Mouse (Mus musculus) fibroblast of lung, adult 2 months (primary cell): ENCODE measurements around the gene Gatad2b.
A peak's percentile ranks its signal among the peaks of the same experiment; 100 is the strongest.

Experiments
- DNase-seq: peaks from one replicate; pipeline ENCODE4 v3.0.0-alpha.2; 2011; ENCODE audit warnings: low read depth

Gene Gatad2b

GRCm38 (mm10) chr3:90381727-90382126 is 88.7 kb downstream of the Gatad2b start:
- DNase-seq, result no peak

GRCm38 (mm10) chr3:90383690-90384089 is 90.7 kb downstream of the Gatad2b start:
- no peak for DNase-seq

- no peak for DNase-seq
Observed at GRCm38 (mm10) chr3:90384851-90385375, 91.9 kb downstream of the Gatad2b start.

GRCm38 (mm10) chr3:90386817-90387216 is 93.8 kb downstream of the Gatad2b start:
- no peak for DNase-seq

- DNase-seq, result no peak
Observed at GRCm38 (mm10) chr3:90387483-90387882, 94.5 kb downstream of the Gatad2b start.

GRCm38 (mm10) chr3:90388192-90388591 is 95.2 kb downstream of the Gatad2b start:
- no peak for DNase-seq

GRCm38 (mm10) chr3:90388726-90389510 is 95.9 kb downstream of the Gatad2b start:
- DNase-seq, result no peak

- DNase-seq, result peak; percentile 60
Observed at GRCm38 (mm10) chr3:90389511-90390490, 96.8 kb downstream of the Gatad2b start, which contains the start of gene Slc27a3. TSS of gene Slc27a3 (minus strand) at chr3:90389938.

- no peak for DNase-seq
Observed at GRCm38 (mm10) chr3:90391004-90391403, 98.0 kb downstream of the Gatad2b start.

GRCm38 (mm10) chr3:90391941-90392340 is 99.0 kb downstream of the Gatad2b start:
- DNase-seq, result no peak

- DNase-seq, result no peak
Observed at GRCm38 (mm10) chr3:90392661-90393060, 99.7 kb downstream of the Gatad2b start.

GRCm38 (mm10) chr3:90395629-90396028 is 102.7 kb downstream of the Gatad2b start:
- no peak for DNase-seq

GRCm38 (mm10) chr3:90400993-90401392 is 108.0 kb downstream of the Gatad2b start:
- DNase-seq, result no peak

GRCm38 (mm10) chr3:90404121-90404520 is 111.1 kb downstream of the Gatad2b start:
- no peak for DNase-seq

GRCm38 (mm10) chr3:90404609-90405008 is 111.6 kb downstream of the Gatad2b start:
- DNase-seq, result no peak

GRCm38 (mm10) chr3:90406414-90406813 is 113.4 kb downstream of the Gatad2b start:
- no peak for DNase-seq

- no peak for DNase-seq
Observed at GRCm38 (mm10) chr3:90408721-90409120, 115.7 kb downstream of the Gatad2b start.

- DNase-seq, result no peak
Observed at GRCm38 (mm10) chr3:90412312-90413010, 119.5 kb downstream of the Gatad2b start.

GRCm38 (mm10) chr3:90413011-90413396 is 120.0 kb downstream of the Gatad2b start:
- DNase-seq, result no peak
